Mouse (Mus musculus): Measurements from ENCODE around the gene Ankdd1b.
A peak's percentile ranks its signal among the peaks of the same experiment; 100 is the strongest.

Ankdd1b gene

DNA sequence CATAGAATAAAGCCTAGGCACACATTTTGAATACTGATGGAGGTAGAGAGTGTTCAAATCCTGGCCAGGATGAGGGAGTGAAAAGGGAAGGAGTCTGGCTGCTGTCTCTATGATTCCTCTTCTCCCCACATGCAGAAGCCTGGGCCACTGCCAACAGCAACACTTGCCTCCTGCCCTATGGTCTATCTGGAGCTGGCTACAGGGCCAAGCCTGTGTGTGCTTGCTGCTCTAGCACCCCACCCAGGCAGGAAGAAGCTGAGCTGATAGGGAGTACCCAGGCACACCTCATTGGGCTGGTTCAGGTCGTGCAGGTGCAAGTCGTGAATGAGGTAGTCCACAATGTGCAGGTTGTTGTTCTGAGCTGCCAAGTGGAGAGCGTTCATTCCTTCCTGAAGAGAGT is 16.7 kb downstream of the Ankdd1b start:
- DNase-seq (ENCODE audit: low read depth, low spot score) = no peak

DNA sequence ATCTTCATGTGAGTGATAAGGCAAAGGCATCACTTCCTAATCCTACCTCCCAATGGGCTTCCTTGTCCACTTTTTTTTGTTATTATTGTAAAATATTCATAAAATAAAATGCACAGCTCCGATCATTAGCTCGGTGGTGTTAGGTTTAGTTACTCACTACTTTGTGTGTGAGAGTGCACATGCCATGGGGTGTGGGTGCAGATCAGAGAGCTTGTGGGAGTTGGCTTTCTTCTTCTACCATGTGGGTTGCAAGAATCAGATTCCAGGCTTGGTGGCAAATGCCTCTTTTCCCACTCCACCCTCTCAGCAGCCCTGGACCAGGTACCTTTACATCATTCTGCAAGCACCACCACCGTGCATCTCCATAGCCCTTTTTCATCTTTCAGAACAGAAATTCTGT is 18.4 kb downstream of the Ankdd1b start:
- DNase-seq (ENCODE audit: low read depth, low spot score) = no peak

DNA sequence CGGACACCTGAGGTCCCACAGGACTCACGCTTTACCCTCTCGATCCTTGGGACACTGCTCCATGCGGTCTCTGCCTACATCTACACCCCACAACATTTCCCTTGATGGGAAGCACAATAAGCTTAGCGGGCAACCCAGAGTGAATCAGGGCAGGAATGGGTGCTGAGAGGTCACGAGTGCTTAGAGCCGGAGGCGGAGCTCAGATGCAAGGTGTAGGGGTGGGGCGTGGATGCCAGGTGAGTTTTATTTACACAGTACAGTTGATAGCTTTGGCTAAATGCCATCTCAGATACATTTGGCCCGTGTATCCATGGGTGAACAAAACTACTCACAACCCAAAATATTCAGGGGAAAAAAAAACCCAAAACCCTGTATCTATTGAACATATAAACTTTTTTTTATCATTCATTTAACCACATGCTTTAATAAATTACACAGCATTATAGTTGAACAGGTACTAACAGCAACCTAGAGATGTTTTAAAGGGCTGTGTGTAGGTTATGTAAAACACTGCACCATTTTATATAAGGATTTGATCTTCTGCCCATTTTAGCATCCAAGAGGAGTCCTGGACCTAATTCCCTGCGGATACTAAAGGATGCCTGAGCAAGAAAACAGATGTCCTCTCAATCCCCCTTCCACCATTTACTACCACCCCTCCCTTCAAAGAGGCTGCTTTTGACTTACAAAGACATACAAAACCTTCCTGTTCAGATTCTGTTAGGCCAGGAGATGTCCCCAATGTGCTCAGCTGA is 19.4 kb downstream of the Ankdd1b start:
- DNase-seq (ENCODE audit: low read depth, low spot score) = no peak

DNA sequence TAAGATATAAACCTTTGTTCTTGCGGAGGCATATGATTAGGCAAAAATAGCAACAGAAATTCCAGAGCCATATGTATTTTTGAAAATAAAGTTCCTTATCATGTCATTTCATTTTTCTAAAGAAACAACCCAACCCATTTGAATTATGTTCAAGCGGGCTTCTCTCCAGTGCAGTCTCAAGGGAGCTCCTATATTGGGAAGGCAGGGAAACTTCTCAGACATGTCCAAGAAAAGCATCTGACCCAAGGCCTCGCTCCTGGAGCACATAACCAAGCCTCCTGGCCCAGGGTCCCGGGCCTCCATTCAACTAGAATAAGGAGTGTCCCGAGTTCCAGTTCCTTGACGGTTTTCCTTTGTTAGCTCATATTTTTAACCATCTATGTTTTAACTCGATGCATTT is 20.1 kb downstream of the Ankdd1b start:
- no peak for DNase-seq (ENCODE audit: low read depth, low spot score)

DNA sequence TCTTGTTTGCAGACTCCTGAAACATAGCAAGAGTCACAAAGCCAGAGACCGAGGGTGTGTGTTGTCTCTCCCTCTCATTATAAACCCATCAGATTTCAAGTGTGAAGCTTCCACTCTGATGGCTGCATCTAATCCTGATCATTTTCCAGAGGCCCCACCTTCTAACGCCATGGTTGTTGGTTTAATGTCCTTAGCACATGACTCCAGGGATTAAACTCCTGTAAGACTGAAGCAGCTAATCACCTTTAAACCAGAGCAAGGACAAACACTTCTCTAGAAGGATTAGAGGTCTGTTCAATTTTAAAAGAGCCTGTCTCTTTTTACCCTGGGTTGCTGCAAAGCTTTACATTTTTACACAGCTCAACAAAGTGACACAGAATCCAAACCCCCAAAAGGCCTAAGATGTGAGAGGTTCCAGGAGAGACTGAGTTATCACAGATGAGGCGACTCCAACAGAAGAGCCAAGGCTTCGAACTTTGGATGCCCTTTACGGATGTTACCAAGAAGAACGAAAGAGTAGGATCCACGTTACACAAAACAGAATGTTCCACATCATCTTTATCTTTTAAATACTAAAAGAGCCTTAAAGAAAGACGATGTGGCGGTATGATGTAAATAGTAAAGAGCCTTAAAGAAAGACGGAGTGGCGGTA is 20.7 kb downstream of the Ankdd1b start:
- no peak for DNase-seq (ENCODE audit: low read depth, low spot score)

DNA sequence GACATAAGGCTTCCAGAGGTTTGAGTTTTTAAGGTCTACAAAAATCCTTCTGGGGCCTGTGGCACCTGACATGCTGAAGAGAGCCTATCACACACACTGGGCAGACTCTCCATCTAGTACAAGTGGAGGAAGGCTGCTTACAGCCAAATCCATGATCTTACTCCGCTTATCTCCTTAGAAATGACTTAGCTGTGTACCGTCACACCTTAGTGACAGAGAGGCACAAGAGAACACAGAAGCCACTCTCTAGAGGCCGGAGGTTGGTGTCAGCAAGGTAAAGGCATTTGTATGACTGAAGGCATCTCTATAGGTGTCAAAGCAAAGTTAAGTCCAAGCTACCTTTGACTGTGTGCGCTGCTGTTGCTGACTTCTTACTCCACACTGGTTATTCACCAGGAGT is 30.6 kb downstream of the Ankdd1b start:
- DNase-seq (ENCODE audit: low read depth, low spot score) = no peak

DNA sequence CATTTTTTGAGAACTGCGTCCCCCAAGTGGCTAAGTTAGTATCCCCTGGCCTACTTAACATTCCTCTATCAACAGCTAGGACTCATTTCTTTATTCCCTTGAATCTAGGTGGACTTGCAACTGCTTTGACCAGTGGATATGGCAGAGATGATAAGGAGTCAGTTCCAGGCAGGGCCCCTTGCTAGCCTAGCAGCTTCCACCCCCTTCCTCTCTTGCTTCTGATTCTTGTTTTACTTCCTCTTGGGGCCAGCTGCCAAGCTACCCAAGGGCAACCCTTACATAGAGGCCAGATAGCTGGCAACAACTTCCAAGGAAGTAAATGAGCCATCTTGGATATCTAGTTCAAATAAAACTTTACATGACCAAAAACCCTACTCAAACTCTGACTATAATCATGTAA is 34.1 kb downstream of the Ankdd1b start:
- no peak for DNase-seq (ENCODE audit: low read depth, low spot score)

DNA sequence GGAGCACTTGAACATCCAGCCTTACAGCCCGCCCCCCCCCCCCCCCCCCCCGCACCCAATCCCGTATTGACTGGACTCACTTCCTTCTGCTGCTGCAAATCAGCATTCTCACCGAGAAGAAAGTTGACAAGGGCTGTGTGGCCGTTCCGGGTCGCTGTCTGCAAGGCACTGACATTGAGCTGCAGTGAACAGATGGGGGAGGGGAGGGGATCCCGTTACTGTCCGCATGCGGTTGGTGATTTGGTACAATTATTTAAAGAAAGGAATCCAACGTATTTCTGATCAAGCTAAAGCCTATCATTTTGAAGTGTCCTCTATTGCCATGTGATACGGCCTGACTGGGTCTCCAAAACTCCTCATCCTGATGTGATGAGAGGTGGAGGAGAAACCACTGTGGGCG is 35.2 kb downstream of the Ankdd1b start:
- DNase-seq (ENCODE audit: low read depth, low spot score) = no peak

DNA sequence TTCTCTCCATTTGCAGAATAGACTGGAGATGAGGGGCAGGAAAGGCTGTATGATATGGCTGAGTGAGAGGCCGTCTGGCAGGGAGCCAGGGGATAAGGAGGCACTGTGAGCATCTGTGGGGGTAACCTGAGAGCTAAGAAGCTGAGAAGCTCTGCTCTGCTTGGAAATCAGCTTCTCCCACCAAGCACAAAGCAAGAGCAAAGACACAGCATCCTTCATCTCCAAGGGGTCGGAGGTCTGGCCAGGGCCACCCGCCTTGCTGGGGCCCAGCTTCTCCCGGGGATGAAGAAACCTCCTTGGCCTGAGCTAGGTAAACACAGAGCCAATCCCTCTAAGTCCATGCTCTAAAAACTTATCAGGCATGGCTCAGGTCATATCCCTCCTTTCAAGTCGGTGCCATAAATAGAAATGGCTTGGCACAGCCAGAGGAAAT is 36.1 kb downstream of the Ankdd1b start:
- DNase-seq (ENCODE audit: low read depth, low spot score) = no peak

DNA sequence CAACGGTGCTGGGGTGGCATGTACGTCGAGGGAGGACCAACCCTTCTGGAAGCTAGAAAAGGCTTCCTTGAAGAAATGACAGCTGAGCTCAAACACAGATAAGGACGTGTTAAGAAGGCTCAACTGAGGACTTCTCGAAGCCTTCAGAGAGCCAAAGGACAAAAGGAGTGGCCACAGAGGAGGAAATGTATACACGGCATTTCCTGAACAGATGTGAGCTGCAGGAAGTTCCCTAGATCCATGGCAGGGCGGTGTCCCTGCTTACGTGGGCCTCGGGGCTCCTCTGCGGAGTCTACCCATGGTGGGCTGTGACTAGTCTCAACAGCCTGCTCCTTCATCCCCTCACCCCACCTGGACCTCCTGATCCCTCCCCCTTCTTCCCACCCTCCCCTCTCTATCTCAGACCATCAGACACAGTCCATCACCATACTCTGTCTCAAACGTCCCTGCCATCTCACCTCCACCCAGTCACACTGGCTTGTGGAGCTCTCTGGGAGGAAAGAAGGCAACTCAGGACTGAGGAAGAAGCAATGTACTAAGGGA is 37.3 kb downstream of the Ankdd1b start:
- DNase-seq (ENCODE audit: low read depth, low spot score) = peak; percentile 15

DNA sequence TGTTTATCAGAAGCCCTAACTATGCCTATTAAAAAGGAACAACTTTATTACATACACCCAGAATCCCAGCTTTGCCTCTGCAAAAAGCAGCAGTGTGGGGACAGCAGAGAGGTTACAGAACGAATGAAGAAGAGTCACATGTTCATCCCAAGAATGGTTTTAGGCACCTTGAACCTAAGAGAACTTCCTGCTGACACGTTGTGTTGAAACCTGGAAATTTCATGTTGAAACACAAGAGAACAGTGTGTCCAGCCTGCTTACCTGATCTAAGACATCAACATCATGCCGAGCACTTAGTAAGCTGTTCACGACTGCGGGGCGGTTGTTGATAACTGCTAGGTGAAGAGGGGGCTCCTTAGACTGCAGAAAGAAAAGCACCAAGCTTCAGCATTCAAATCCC is 38.0 kb downstream of the Ankdd1b start:
- no peak for DNase-seq (ENCODE audit: low read depth, low spot score)

DNA sequence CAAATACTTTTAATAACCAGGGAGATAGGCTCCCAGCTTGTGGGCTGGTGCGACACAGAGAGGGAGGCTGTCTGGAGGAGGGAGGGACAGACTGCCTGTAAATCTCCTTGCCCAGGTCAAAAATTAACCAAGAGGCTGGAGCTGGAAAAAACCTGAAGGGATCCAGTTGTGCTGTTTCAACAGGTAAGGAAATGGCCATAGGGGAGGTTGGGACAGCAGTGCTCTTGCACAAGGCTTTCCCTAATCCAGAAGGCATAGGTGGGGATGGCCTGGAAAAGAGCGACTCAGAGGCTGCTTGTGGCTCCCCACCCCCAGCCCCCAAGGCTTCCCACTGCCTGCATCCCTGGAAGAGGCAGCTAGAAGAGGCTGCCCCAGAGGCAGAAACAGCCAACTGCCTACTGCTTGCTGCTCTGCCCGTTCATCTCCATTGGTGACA is 38.6 kb downstream of the Ankdd1b start:
- DNase-seq (ENCODE audit: low read depth, low spot score) = no peak

DNA sequence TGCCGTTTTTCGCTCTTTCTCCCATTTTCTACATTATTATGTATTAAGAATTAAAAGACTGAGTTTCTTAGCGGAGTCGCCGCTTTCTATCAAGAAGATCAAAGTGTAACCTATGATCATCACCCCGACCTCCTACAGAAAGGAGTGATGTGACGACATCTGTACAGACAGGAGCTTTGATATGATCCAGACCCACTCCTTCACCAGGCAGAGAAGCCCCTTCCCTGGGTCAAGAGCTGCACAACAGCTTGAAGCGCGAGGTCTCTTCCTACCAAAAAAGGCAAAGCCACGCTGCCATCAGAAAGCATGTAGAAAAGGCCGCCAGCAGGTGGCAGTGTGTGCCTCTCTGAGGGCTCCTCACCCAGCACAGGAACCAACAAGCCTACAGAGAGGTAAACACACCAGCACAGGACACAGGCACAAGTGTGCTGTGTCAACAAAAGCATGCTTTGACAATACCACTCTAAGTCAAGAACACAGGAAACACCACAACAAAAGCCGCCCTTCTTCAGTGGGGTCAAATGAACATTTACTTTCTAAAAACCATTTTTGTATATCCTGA is 39.3 kb downstream of the Ankdd1b start:
- peak; percentile 91 for DNase-seq (ENCODE audit: low read depth, low spot score)

DNA sequence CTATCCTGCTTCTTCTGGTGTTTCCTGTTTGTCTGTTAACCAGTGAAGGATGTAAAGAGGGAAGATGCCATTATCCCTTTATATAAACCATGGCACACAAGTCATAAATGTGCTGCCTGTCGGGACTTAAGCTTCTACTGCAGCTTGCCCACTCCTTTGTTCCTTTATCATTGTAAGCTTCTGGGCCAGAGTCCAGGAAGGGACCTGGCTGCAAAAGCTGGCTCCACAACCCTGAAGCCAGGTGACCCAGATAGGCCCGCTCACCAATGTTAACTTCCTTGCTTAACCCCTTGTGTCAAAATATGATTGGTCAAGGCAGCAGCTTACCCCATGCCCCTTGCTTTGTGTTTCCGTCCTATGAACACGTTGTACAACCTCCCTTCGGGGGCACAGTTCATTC is 42.5 kb downstream of the Ankdd1b start:
- no peak for DNase-seq (ENCODE audit: low read depth, low spot score)

DNA sequence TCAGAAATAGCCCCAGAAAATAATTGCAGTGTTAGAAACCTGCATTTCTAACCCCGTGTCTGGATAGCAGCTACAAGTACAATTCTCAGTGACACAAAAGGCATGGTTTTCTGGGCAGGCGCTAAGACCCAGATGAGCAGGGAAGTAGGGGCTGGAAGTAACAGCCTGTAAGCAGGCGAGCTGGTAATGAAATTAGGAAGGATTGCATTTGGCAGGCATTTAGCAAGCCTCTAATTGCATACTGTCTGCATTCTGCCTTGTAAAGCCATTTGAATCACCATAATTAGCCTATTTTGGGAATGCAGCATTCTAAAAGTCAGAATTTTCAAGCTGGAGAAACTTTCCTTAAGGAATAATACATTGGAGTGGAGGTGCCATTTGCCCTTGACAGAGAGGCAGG is 45.0 kb downstream of the Ankdd1b start:
- no peak for DNase-seq (ENCODE audit: low read depth, low spot score)

DNA sequence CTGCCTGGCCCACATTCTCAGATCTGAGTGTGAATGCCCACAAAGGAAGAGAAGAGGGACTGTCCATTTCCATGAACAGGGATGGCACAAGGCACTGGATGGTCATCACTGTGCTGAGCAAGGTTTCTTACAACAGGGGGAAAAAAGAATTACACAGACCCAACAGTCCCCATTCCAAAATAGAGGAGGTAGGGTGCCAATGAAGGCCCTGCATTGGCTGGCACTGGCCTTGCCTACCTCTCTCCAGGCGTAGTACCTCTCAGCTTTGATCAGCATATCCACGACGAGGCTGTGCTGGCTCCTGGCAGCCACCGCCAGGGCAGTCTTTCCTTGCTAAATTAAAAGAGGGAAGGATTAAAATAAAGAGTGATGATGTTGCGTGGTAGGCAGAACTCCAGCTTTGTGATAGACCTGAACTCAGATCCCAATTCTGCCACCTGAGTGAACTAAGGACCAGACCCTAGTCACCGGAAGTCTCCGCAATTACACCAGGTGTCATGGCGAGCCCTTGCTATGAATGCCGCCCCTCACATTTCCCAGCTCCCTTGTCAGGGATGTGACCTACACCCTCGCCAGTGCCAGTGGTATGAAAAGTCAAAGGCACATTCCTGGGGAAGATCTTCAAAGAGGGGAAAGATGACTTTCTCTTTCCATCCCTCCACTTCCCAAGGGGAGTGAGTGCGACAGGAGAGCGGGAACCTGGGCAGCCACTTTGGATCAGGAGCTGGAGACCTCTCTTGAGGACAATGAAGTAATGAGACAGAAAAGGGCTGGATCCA is 46.3 kb downstream of the Ankdd1b start:
- no peak for DNase-seq (ENCODE audit: low read depth, low spot score)

DNA sequence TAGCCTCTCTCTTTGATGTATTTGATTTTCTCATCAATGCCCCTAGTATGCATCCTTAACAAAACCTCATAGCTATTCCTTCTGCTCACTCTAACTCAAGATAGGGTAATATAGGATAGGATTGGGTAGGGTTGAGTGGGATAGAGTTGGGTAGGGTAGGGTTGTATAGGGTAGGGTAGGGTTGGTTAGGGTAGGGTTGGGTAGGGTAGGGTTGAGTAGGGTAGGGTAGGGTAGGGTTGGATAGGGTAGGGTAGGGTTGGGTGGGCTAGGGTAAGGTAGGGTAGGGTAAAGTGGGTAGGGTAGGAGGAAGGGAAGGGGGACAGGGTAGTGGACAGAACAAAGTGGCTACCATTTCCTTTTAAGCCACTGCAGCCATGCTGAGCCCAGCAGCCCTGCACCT is 49.8 kb downstream of the Ankdd1b start:
- no peak for DNase-seq (ENCODE audit: low read depth, low spot score)

DNA sequence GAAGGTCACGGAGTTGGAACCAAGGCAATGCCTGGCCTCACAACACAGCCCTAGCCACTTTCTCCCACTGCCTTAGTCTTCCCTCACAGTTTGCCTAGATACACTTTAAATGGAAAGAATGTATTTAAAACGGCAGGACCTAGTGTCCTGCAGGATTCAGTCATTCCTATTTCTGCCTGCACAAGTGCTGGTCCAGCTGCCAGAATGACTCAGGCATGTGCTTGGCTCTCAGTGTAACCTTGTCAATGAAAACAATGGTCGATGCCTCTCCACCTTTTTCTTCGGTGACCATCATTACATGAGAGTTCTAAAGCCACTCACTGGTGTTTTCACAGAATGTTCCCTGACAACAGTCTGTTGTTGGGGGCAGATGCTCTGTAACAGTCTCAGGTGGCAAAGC is 52.5 kb downstream of the Ankdd1b start:
- no peak for DNase-seq (ENCODE audit: low read depth, low spot score)

DNA sequence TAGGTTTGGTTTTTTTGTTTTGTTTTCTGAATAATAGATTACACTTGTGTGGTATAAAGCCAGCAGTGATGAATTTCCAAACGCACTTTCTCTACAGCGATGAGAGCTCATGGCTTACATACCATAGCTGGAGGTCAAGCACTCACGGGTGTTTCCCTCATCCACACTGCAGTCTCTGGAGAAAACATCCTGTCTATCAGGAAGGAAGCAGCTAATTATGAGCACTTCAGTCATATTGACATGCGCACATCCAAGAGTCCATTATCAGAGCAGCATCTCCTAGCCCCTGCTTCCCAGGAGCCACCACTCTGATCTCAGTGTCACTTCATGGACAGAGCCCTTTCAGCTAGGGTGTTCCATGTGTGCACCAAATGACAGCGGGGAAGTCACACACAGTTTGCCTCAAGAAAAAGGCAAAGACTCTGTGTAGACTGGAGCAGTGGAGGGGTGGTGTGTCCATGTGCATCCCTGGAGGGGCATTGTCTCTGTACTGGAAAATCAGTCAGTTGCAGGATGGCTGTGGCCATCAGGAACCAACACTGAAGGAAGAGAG is 53.7 kb downstream of the Ankdd1b start:
- no peak for DNase-seq (ENCODE audit: low read depth, low spot score)

DNA sequence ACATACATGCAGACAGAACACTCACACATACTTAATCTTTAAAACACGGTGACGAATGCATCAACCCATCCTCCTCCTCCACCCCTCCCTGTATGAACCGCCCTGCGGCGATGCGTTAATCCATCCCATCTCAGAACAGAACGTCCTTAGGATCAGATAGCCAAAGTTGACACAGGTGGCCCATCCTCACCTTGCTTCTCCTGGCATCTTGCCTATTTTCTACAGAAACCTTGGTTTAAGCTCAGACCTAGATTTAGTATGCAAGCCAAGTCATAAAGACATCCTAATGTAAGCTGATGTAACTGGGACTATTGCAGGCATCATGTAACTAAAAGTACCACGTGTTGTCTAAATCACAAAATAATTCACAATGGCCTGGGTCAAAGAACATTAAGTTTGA is 54.6 kb downstream of the Ankdd1b start:
- no peak for DNase-seq (ENCODE audit: low read depth, low spot score)

DNA sequence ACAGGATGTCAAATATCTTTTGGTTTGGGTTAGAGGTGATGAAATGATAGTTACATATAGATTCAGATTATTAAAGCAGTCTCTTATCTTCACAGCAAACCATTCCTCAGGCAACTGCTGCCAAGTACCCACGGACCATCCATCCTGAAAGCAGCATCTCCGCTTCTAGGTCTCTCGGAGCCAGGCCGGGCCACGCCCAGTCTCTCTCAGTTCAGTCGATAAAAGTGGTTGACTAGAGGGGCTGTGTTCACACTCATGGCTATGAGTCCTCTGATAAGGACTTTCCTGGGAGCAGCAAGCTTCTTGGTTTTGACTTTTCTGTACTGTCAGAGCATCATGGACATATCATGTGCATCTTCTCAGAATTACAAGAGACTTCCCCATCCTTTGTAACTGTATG is 56.6 kb downstream of the Ankdd1b start:
- no peak for DNase-seq (ENCODE audit: low read depth, low spot score)

DNA sequence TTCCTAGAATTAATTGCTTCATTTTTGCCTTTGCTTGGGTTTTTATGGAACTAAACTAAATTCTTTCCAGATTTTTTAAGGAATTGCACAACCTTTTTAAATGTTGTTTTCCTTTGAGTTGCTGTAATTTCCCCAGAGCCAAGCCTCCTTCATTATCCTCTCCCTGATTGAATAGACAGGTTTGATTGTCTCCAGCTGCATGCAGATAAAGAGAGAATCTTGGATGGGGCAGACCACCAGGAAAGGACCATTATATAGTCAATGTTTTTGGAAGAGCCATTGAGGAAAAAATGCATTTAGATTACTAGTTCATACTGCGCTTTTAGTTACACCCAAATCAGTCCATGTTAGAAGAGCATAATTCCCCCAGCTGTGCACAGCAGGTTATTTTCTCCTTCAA is 62.2 kb downstream of the Ankdd1b start:
- DNase-seq (ENCODE audit: low read depth, low spot score) = no peak
